Mouse (Mus musculus) forebrain, embryonic 15.5 days (tissue): ENCODE results near the gene Fgf8. TPM values are rescaled to one million over a fixed set of nuclear protein-coding genes. Genes with fewer than 3 reads are reported as not detected.
A peak's percentile ranks its signal among the peaks of the same experiment; 100 is the strongest.

Source experiments
- ATAC-seq: fragments of 200-750 bp; cut with Nextera tagmentation; replicated peaks from 2 replicates; pipeline ENCODE4 v1.8.0; 2017; ENCODE audit warnings: mild to moderate bottlenecking, moderate TSS enrichment, moderate library complexity
- H3K27ac ChIP-seq: fragments of 300-500 bp; sonication (generic); replicated peaks from 2 replicates; pipeline ENCODE4 v1.5.1; 2015; ENCODE audit warnings: mild to moderate bottlenecking, inconsistent platforms
- H3K27me3 ChIP-seq: fragments of 300-500 bp; sonication (generic); 2 replicates; pipeline ENCODE4 v1.6.1; 2015; ENCODE audit warnings: inconsistent platforms
- H3K36me3 ChIP-seq: fragments of 300-500 bp; sonication (generic); 2 replicates; pipeline ENCODE4 v1.6.1; 2015; ENCODE audit warnings: mild to moderate bottlenecking, inconsistent platforms
- H3K4me1 ChIP-seq: fragments of 300-500 bp; sonication (generic); 2 replicates; pipeline ENCODE4 v1.6.1; 2015; ENCODE audit warnings: inconsistent platforms
- H3K4me2 ChIP-seq: fragments of 300-500 bp; sonication (generic); replicated peaks from 2 replicates; pipeline ENCODE4 v1.6.1; 2015; ENCODE audit warnings: mild to moderate bottlenecking, inconsistent platforms
- H3K4me3 ChIP-seq: fragments of 300-500 bp; sonication (generic); 2 replicates; pipeline ENCODE4 v1.5.1; 2015; ENCODE audit warnings: mild to moderate bottlenecking, inconsistent platforms
- H3K9ac ChIP-seq: fragments of 300-500 bp; sonication (generic); replicated peaks from 2 replicates; pipeline ENCODE4 v1.6.1; 2015; ENCODE audit warnings: mild to moderate bottlenecking, inconsistent platforms
- H3K9me3 ChIP-seq: fragments of 300-500 bp; sonication (generic); 2 replicates; pipeline ENCODE4 v1.6.1; 2016; ENCODE audit warnings: inconsistent platforms
- WGBS: fragments of 180-500 bp; shearing (Covaris S2); methylation state at CpG from one replicate; pipeline ENCODE4 v1.1.7; 2015; ENCODE audit warnings: mixed read lengths; 5-methylcytosine and 5-hydroxymethylcytosine counted together
- polyA plus RNA-seq: library from polyadenylated mRNA; unstranded; fragments of >200 nt; fragmentation: Nextera tagmentation; extraction: Ambion mirVana; gene quantifications from 2 replicates; pipeline ENCODE4 v1.2.1, GENCODE M21; 2015

Fgf8 gene
- polyA plus RNA-seq, 1 experiment from 2014 or later: 0.90 TPM

DNA sequence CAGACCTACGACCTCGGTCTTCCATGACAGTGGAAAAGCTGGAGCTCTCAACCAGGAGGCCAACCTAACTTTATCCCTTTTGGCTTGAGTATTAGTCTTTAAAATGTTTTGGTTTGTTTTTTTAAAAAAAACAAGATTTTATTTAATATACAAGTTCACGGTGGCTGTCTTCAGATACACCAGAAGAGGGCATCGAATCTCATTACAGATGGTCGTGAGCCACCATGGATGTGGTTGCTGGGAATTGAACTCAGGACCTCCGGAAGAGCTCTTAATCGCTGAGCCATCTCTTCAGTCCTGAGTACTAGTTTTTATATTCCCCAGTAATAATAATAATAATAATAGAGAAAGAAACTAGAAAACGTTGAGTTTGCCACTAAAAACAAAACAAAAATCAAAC is 39.0 kb upstream of the Fgf8 start:
- Histone ChIP-seq H3K4me2 (peak overlapping the region; percentile 69), H3K4me3 (peak overlapping the region; percentile 67), H3K9me3 (no peaks in the 10 kb centered on the region), H3K27ac (no peak overlapping the region), H3K27me3 (no peaks in the 10 kb centered on the region), H3K9ac (peak overlapping the region; percentile 88; the same call in 1 of the 2 replicates), H3K4me1 (peaks cover 43% of the 10 kb centered on the region), H3K36me3 (peaks cover 27% of the 10 kb centered on the region)
- ATAC-seq: no peak
- 53% methylated on average over 8 of the region's 8 CpGs for WGBS

GRCm38 (mm10) chr19:45780350-45780915 is 37.7 kb upstream of the Fgf8 start:
- Histone ChIP-seq H3K27me3 (no peaks in the 10 kb centered on the region), H3K4me3 (peak overlapping the region; percentile 67; the same call in 1 of the 2 replicates), H3K9ac (no peak overlapping the region), H3K4me2 (peak overlapping the region; percentile 69), H3K4me1 (peaks cover 43% of the 10 kb centered on the region), H3K36me3 (peaks cover 38% of the 10 kb centered on the region), H3K27ac (no peak overlapping the region), H3K9me3 (no peaks in the 10 kb centered on the region)
- 90% methylated on average over 13 of the region's 13 CpGs for WGBS
- no peak for ATAC-seq

- no peaks in the 10 kb centered on the region for H3K9me3 ChIP-seq
- H3K9ac ChIP-seq: no peak overlapping the region
- no peak overlapping the region for H3K4me3 ChIP-seq
- no peak overlapping the region for H3K4me2 ChIP-seq
- ATAC-seq: no peak
- no peaks in the 10 kb centered on the region for H3K27me3 ChIP-seq
- peaks cover 19% of the 10 kb centered on the region for H3K4me1 ChIP-seq
- H3K27ac ChIP-seq: no peak overlapping the region
- WGBS: 84% methylated on average over 2 of the region's 2 CpGs
- peaks cover 87% of the 10 kb centered on the region for H3K36me3 ChIP-seq
Measured at GRCm38 (mm10) chr19:45775486-45775885, 32.8 kb upstream of the Fgf8 start.

GRCm38 (mm10) chr19:45771501-45771900 is 28.8 kb upstream of the Fgf8 start:
- no peak overlapping the region for H3K9ac ChIP-seq
- WGBS: 93% methylated on average over 5 of the region's 5 CpGs
- H3K36me3 ChIP-seq: peaks cover 96% of the 10 kb centered on the region
- H3K4me3 ChIP-seq: no peak overlapping the region
- no peaks in the 10 kb centered on the region for H3K4me1 ChIP-seq
- ATAC-seq: no peak
- no peak overlapping the region for H3K4me2 ChIP-seq
- no peaks in the 10 kb centered on the region for H3K27me3 ChIP-seq
- H3K9me3 ChIP-seq: no peaks in the 10 kb centered on the region
- no peak overlapping the region for H3K27ac ChIP-seq

- Histone ChIP-seq H3K27ac (no peak overlapping the region), H3K4me1 (no peaks in the 10 kb centered on the region), H3K4me2 (no peak overlapping the region), H3K9me3 (no peaks in the 10 kb centered on the region), H3K36me3 (peaks cover 93% of the 10 kb centered on the region), H3K27me3 (no peaks in the 10 kb centered on the region), H3K4me3 (no peak overlapping the region), H3K9ac (no peak overlapping the region)
- no peak for ATAC-seq
- WGBS: 96% methylated on average over 3 of the region's 3 CpGs
Measured at GRCm38 (mm10) chr19:45760810-45761209, 18.1 kb upstream of the Fgf8 start.

GRCm38 (mm10) chr19:45758671-45759070 is 16.0 kb upstream of the Fgf8 start:
- 92% methylated on average over 5 of the region's 5 CpGs for WGBS
- no peak for ATAC-seq
- H3K9me3 ChIP-seq: no peaks in the 10 kb centered on the region

GRCm38 (mm10) chr19:45753551-45753950 is 10.8 kb upstream of the Fgf8 start:
- 92% methylated on average over 3 of the region's 3 CpGs for WGBS
- no peak overlapping the region for H3K4me3 ChIP-seq
- no peaks in the 10 kb centered on the region for H3K9me3 ChIP-seq
- H3K27me3 ChIP-seq: no peaks in the 10 kb centered on the region
- peaks cover 11% of the 10 kb centered on the region for H3K4me1 ChIP-seq
- H3K9ac ChIP-seq: no peak overlapping the region
- H3K27ac ChIP-seq: no peak overlapping the region
- ATAC-seq: no peak
- peaks cover 74% of the 10 kb centered on the region for H3K36me3 ChIP-seq
- H3K4me2 ChIP-seq: no peak overlapping the region

More at GRCm38 (mm10) chr19:45758671-45759070, 16.0 kb upstream of the Fgf8 start:
- no peaks in the 10 kb centered on the region for H3K4me1 ChIP-seq
- peaks cover 94% of the 10 kb centered on the region for H3K36me3 ChIP-seq
- no peak overlapping the region for H3K4me3 ChIP-seq
- no peak overlapping the region for H3K9ac ChIP-seq
- no peak overlapping the region for H3K4me2 ChIP-seq
- no peaks in the 10 kb centered on the region for H3K27me3 ChIP-seq
- H3K27ac ChIP-seq: no peak overlapping the region

GRCm38 (mm10) chr19:45751881-45752280 is 9.2 kb upstream of the Fgf8 start:
- Histone ChIP-seq H3K36me3 (peaks cover 57% of the 10 kb centered on the region), H3K9ac (no peak overlapping the region)
- WGBS: 96% methylated on average over 7 of the region's 7 CpGs

DNA sequence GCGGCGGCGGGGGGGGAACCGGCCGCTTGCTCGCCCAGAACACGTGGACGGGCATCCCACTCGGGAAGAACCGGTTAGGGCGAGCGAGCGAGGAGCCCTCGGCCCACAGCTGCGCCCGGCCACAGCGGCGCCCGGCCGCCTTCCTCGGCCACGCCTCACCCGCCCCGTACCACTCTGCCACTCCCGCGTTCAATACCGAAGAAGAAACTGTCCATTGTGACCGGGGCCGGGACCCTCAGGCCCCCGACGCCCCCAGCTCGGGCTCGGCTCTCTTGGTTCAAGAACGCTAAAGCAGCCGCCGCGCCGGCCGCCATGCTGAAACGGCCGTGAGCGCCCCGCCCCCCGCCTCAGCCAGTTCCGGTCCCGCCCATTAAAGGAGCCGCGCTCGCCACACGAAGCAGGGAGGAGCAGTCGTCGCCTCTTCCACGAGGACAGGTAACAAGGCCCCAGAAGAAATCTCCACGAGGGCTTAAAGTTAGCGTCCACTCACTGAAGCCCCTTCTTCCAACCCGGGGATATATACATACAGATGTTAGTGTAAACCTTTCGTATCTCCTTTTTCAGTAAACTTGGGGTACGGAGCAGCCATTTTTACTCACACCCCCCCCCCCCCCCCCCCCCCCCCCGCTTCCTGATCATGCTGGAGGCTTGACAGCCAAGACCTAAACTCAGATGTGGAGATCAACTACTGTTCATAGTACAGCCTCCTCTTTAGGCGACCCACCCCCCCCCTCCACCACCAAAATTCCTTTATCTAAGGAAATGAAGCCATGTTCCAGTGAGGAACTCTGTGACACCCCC is 6.7 kb upstream of the Fgf8 start, which contains the start of gene Npm3:
Gene Npm3 (minus strand): TSS at position 349 of the 801 bp plus-strand sequence.
- Histone ChIP-seq H3K9me3 (no peaks in the 10 kb centered on the region), H3K27ac (no peak within 1 kb of the TSS), H3K9ac (peak within 1 kb of the TSS; percentile 58), H3K4me1 (peaks cover 35% of the 10 kb centered on the region), H3K4me3 (peak within 1 kb of the TSS; percentile 52), H3K36me3 (peaks cover 32% of the 10 kb centered on the region), H3K4me2 (peak within 1 kb of the TSS; percentile 91), H3K27me3 (peaks cover 23% of the 10 kb centered on the region)
- ATAC-seq: peak; percentile 88
- whole genome bisulfite sequencing: under 1% methylated on average over 59 of the region's 60 CpGs

More at GRCm38 (mm10) chr19:45751881-45752280, 9.2 kb upstream of the Fgf8 start:
- peaks cover 23% of the 10 kb centered on the region for H3K4me1 ChIP-seq
- H3K27ac ChIP-seq: no peak overlapping the region
- ATAC-seq: no peak
- H3K27me3 ChIP-seq: no peaks in the 10 kb centered on the region
- H3K9me3 ChIP-seq: no peaks in the 10 kb centered on the region
- H3K4me3 ChIP-seq: no peak overlapping the region
- H3K4me2 ChIP-seq: no peak overlapping the region

GRCm38 (mm10) chr19:45748691-45749242 is 6.1 kb upstream of the Fgf8 start:
- Histone ChIP-seq H3K36me3 (peaks cover 26% of the 10 kb centered on the region), H3K9me3 (no peaks in the 10 kb centered on the region), H3K9ac (peak overlapping the region; percentile 58), H3K4me2 (peak overlapping the region; percentile 91), H3K4me3 (peak overlapping the region; percentile 52), H3K27ac (no peak overlapping the region), H3K4me1 (peaks cover 35% of the 10 kb centered on the region), H3K27me3 (peaks cover 30% of the 10 kb centered on the region)
- WGBS: 2% methylated on average over 33 of the region's 33 CpGs
- peak; percentile 4; the same call in 1 of the 2 replicates for ATAC-seq

- WGBS: 52% methylated on average over 9 of the region's 9 CpGs
- Histone ChIP-seq H3K4me1 (peaks cover 36% of the 10 kb centered on the region), H3K36me3 (peaks cover 21% of the 10 kb centered on the region), H3K27ac (no peak overlapping the region), H3K9me3 (no peaks in the 10 kb centered on the region), H3K9ac (0 out of 2 replicates have a peak overlapping the region, but pooled peaks have one; percentile 58), H3K4me3 (peak overlapping the region; percentile 52), H3K4me2 (peak overlapping the region; percentile 91), H3K27me3 (peaks cover 35% of the 10 kb centered on the region)
- ATAC-seq: no peak
Measured at GRCm38 (mm10) chr19:45748206-45748605, 5.5 kb upstream of the Fgf8 start.
